Mouse (Mus musculus) bone marrow, adult 2 months (tissue): ENCODE measurements at regions not wholly inside any gene's neighbourhood (a gene's known extent, or its start where the extent isn't known, plus 50 kb on each side); places are given as distances from the start of the nearest gene placed in this dataset.

ENCODE experiments used
- CTCF ChIP-seq: fragments of 200-500 bp; IDR thresholded peaks from 2 replicates; pipeline ENCODE4 v1.5.1; 2011; ENCODE audit warnings: low read length, control low read depth; ENCODE audit not compliant: control insufficient read depth, insufficient read depth
- POLR2A ChIP-seq: fragments of 200-500 bp; IDR thresholded peaks from 2 replicates; pipeline ENCODE4 v1.6.1; 2011; ENCODE audit warnings: low read depth, mild to moderate bottlenecking, control low read depth, low read length, borderline replicate concordance; ENCODE audit not compliant: control insufficient read depth

DNA sequence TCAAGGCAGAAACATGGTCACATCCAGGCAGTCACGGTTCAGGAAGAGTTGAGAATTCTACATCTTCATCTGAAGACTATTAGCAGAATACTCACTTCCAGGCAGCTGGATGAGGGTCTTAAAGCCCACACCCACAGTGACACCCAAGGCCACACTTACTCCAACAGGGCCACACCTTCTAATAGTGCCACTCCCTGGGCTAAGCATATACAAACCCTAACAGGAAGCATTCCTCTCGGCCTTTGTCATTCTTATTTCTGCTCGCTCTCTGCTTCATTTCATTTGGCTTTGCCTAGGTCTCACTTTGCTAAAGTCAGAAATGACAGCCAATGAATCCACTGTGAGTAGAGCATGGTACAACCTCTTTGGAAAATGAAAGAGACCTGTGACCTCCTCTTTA, 100.4 kb upstream of the Zfp648 start:
- TF ChIP-seq CTCF (no peak), POLR2A (no peak)
